Mouse (Mus musculus) bone marrow macrophage, adult 2 months (primary cell): ENCODE data around the gene Mmp24.

Source experiments
- CTCF ChIP-seq: IDR thresholded peaks from 2 replicates; pipeline ENCODE4 v1.5.1; 2012; ENCODE audit warnings: low read depth, mild to moderate bottlenecking, low read length, moderate library complexity
- POLR2A ChIP-seq: IDR thresholded peaks from 2 replicates; pipeline ENCODE4 v1.6.1; 2012; ENCODE audit warnings: mild to moderate bottlenecking, low read depth, low read length, borderline replicate concordance

GRCm38 (mm10) chr2:155742931-155743337 lies 32.2 kb upstream of the Mmp24 start:
- TF ChIP-seq CTCF (no peak), POLR2A (no peak)
